Mouse (Mus musculus): ENCODE measurements at regions not wholly inside any gene's neighbourhood (a gene's known extent, or its start where the extent isn't known, plus 50 kb on each side); places are given as distances from the start of the nearest gene placed in this dataset.

- no peak for DNase-seq
These were observed 320.4 kb downstream of the Synb start for GRCm38 (mm10) chr14:68973636-68974101.

GRCm38 (mm10) chr14:68966758-68967157 is 327.3 kb downstream of the Synb start:
- DNase-seq = peak; percentile 50

GRCm38 (mm10) chr14:68954577-68955460 is 339.3 kb downstream of the Synb start:
- no peak for DNase-seq

- no peak for DNase-seq
These were observed 348.2 kb downstream of the Synb start for GRCm38 (mm10) chr14:68945906-68946305.

- no peak for DNase-seq
These were observed 348.7 kb downstream of the Synb start for GRCm38 (mm10) chr14:68945434-68945833.

GRCm38 (mm10) chr14:68941759-68942158 is 352.3 kb downstream of the Synb start:
- DNase-seq = no peak

- no peak for DNase-seq
These were observed 352.9 kb downstream of the Synb start for GRCm38 (mm10) chr14:68941132-68941690.

GRCm38 (mm10) chr14:68935303-68935662 is 358.8 kb downstream of the Synb start:
- no peak for DNase-seq

GRCm38 (mm10) chr14:68934611-68935302 is 359.3 kb downstream of the Synb start:
- peak; percentile 26 for DNase-seq

GRCm38 (mm10) chr14:68927814-68928213 is 366.3 kb downstream of the Synb start:
- DNase-seq = no peak

GRCm38 (mm10) chr14:68923054-68923453 is 371.0 kb downstream of the Synb start:
- peak; percentile 10 for DNase-seq

- no peak for DNase-seq
These were observed 372.1 kb downstream of the Synb start for GRCm38 (mm10) chr14:68922035-68922434.

- DNase-seq = no peak
These were observed 375.5 kb downstream of the Synb start for GRCm38 (mm10) chr14:68918526-68919045.

- no peak for DNase-seq
These were observed 394.2 kb downstream of the Synb start for GRCm38 (mm10) chr14:68899921-68900320.

GRCm38 (mm10) chr14:68877171-68877570 is 416.9 kb downstream of the Synb start:
- DNase-seq = no peak

GRCm38 (mm10) chr14:68861071-68861470 is 433.0 kb downstream of the Synb start:
- DNase-seq = no peak

GRCm38 (mm10) chr14:68857948-68858347 is 436.2 kb downstream of the Synb start:
- DNase-seq = no peak

- no peak for DNase-seq
These were observed 445.6 kb downstream of the Synb start for GRCm38 (mm10) chr14:68848506-68848905.

GRCm38 (mm10) chr14:68847609-68848008 is 446.5 kb downstream of the Synb start:
- DNase-seq = no peak

- no peak for DNase-seq
These were observed 473.9 kb downstream of the Synb start for GRCm38 (mm10) chr14:68820241-68820640.

- DNase-seq = no peak
These were observed 485.1 kb downstream of the Synb start for GRCm38 (mm10) chr14:68808976-68809375.

- no peak for DNase-seq
These were observed 486.2 kb downstream of the Synb start for GRCm38 (mm10) chr14:68807918-68808317.

- DNase-seq = no peak
These were observed 487.5 kb downstream of the Synb start for GRCm38 (mm10) chr14:68806646-68807045.
